Mouse (Mus musculus): ENCODE measurements around the gene Evi2a. TPM values are rescaled to one million over a fixed set of nuclear protein-coding genes. Genes with fewer than 3 reads are reported as not detected.

The Evi2a gene
- total and polyA plus RNA-seq, 2 experiments from 2014 or later: 2.5 to 4.6 TPM

GRCm38 (mm10) chr11:79494976-79495800 is 35.2 kb downstream of the Evi2a start:
- no peak for TF ChIP-seq CTCF (IDR thresholded peaks at IDR 0.05; ENCODE audit: low read depth)
- no peak overlapping the region for H3K4me2 ChIP-seq (ENCODE audit: low read depth)
- DNase-seq: peak; percentile 32

GRCm38 (mm10) chr11:79484721-79485120 is 45.7 kb downstream of the Evi2a start:
- no peak overlapping the region for H3K9ac ChIP-seq
- no peak for DNase-seq
- no peak for ATAC-seq
- TF ChIP-seq CTCF (IDR thresholded peaks at IDR 0.05; ENCODE audit: low read depth): no peak
- no peaks in the 10 kb centered on the region for H3K9me3 ChIP-seq (ENCODE audit: low read length)
- H3K27me3 ChIP-seq (ENCODE audit: insufficient read depth, low read length): no peaks in the 10 kb centered on the region
- no peaks in the 10 kb centered on the region for H3K4me1 ChIP-seq (ENCODE audit: insufficient read depth)
- H3K4me3 ChIP-seq (ENCODE audit: low read depth, low read length): no peak overlapping the region
- H3K4me2 ChIP-seq (ENCODE audit: low read depth): no peak overlapping the region
- H3K27ac ChIP-seq (ENCODE audit: low read depth, low read length): no peak overlapping the region
- peaks cover 12% of the 10 kb centered on the region; the same call in 1 of the 2 replicates for H3K36me3 ChIP-seq (ENCODE audit: insufficient read depth)

More at GRCm38 (mm10) chr11:79494976-79495800, 35.2 kb downstream of the Evi2a start:
- ATAC-seq: peak; percentile 50; the same call in 1 of the 2 replicates
- WGBS: 37% methylated on average over 10 of the region's 10 CpGs
- no peaks in the 10 kb centered on the region for H3K27me3 ChIP-seq (ENCODE audit: insufficient read depth, low read length)
- H3K36me3 ChIP-seq (ENCODE audit: insufficient read depth): no peaks in the 10 kb centered on the region
- peak overlapping the region; percentile 50; the same call in 1 of the 2 replicates for H3K27ac ChIP-seq (ENCODE audit: low read depth, low read length)
- H3K4me1 ChIP-seq (ENCODE audit: insufficient read depth): no peaks in the 10 kb centered on the region
- no peak overlapping the region for H3K9ac ChIP-seq
- H3K9me3 ChIP-seq (ENCODE audit: low read length): no peaks in the 10 kb centered on the region
- no peak overlapping the region for H3K4me3 ChIP-seq (ENCODE audit: low read depth, low read length)

GRCm38 (mm10) chr11:79483876-79484528 is 46.4 kb downstream of the Evi2a start:
- Histone ChIP-seq H3K4me2 (ENCODE audit: low read depth) (no peak overlapping the region), H3K36me3 (ENCODE audit: insufficient read depth) (peaks cover 7% of the 10 kb centered on the region; the same call in 1 of the 2 replicates), H3K9ac (no peak overlapping the region), H3K9me3 (ENCODE audit: low read length) (no peaks in the 10 kb centered on the region), H3K27ac (ENCODE audit: low read depth, low read length) (no peak overlapping the region), H3K4me1 (ENCODE audit: insufficient read depth) (no peaks in the 10 kb centered on the region), H3K27me3 (ENCODE audit: insufficient read depth, low read length) (no peaks in the 10 kb centered on the region), H3K4me3 (ENCODE audit: low read depth, low read length) (no peak overlapping the region)
- no peak for DNase-seq
- no peak for TF ChIP-seq CTCF (IDR thresholded peaks at IDR 0.05; ENCODE audit: low read depth)
- ATAC-seq: no peak
- WGBS: 87% methylated on average over 7 of the region's 7 CpGs

- no peak for DNase-seq
- no peaks in the 10 kb centered on the region for H3K9me3 ChIP-seq (ENCODE audit: low read length)
- no peak for TF ChIP-seq CTCF (IDR thresholded peaks at IDR 0.05; ENCODE audit: low read depth)
- no peak overlapping the region for H3K4me3 ChIP-seq (ENCODE audit: low read depth, low read length)
- no peaks in the 10 kb centered on the region for H3K4me1 ChIP-seq (ENCODE audit: insufficient read depth)
- WGBS: 81% methylated on average over 6 of the region's 6 CpGs
- no peaks in the 10 kb centered on the region for H3K27me3 ChIP-seq (ENCODE audit: insufficient read depth, low read length)
- ATAC-seq: no peak
- H3K36me3 ChIP-seq (ENCODE audit: insufficient read depth): peaks cover 7% of the 10 kb centered on the region; the same call in 1 of the 2 replicates
- no peak overlapping the region for H3K4me2 ChIP-seq (ENCODE audit: low read depth)
- H3K27ac ChIP-seq (ENCODE audit: low read depth, low read length): no peak overlapping the region
- no peak overlapping the region for H3K9ac ChIP-seq
Observed at GRCm38 (mm10) chr11:79483392-79483791, 47.0 kb downstream of the Evi2a start.

Other genes with a start within 250 kb of the Evi2a start
- gene Gm9964, start 233.7 kb downstream of the Evi2a start, total RNA-seq (2014; rRNA removed): not detected in 2 replicates
- gene Gm9964, start 233.7 kb downstream of the Evi2a start, polyA plus RNA-seq (2015; fragmentation: Nextera tagmentation; extraction: Ambion mirVana): not detected in 2 replicates
- 61.1 and 72.6 TPM in 2 replicates for gene Nf1, start 190.9 kb downstream of the Evi2a start, total RNA-seq (2014; rRNA removed)
- gene Nf1, start 190.9 kb downstream of the Evi2a start, polyA plus RNA-seq (2015; fragmentation: Nextera tagmentation; extraction: Ambion mirVana): 4.3 and 5.5 TPM in 2 replicates
- 13.8 and 16.5 TPM in 2 replicates for gene Omg, start 26.5 kb downstream of the Evi2a start, total RNA-seq (2014; rRNA removed)
- 18.2 and 21.6 TPM in 2 replicates for gene Omg, start 26.5 kb downstream of the Evi2a start, polyA plus RNA-seq (2015; fragmentation: Nextera tagmentation; extraction: Ambion mirVana)
- 0.23 and 0.24 TPM in 2 replicates for gene Evi2b, start 6.8 kb downstream of the Evi2a start, total RNA-seq (2014; rRNA removed)
- 0.38 and 0.40 TPM in 2 replicates for gene Evi2b, start 6.8 kb downstream of the Evi2a start, polyA plus RNA-seq (2015; fragmentation: Nextera tagmentation; extraction: Ambion mirVana)
- not detected in 2 replicates for gene Evi2, start within 50 bp of the Evi2a start, total RNA-seq (2014; rRNA removed)
- gene Evi2, start within 50 bp of the Evi2a start, polyA plus RNA-seq (2015; fragmentation: Nextera tagmentation; extraction: Ambion mirVana): 0.05 TPM in 1 of 2 replicates, not detected in the other
- 80.9 and 86.2 TPM in 2 replicates for gene Rab11fip4, start 60.6 kb upstream of the Evi2a start, total RNA-seq (2014; rRNA removed)
- 18.7 and 21.7 TPM in 2 replicates for gene Rab11fip4, start 60.6 kb upstream of the Evi2a start, polyA plus RNA-seq (2015; fragmentation: Nextera tagmentation; extraction: Ambion mirVana)